Mouse (Mus musculus) liver, postnatal 0 days (tissue): ENCODE results near the gene Sp2.

ENCODE experiments used
- CTCF ChIP-seq: sonication (generic); IDR thresholded peaks from 2 replicates; pipeline ENCODE4 v1.5.1; 2016; ENCODE audit warnings: antibody characterized with exemption, low read depth
- EP300 ChIP-seq: IDR thresholded peaks from 2 replicates; pipeline ENCODE4 v1.6.1; 2016; ENCODE audit warnings: antibody characterized with exemption, low read depth, mild to moderate bottlenecking

GRCm38 (mm10) chr11:96912682-96913081 is 70.1 kb downstream of the Sp2 start:
- TF ChIP-seq EP300 (no peak), CTCF (no peak)
